ENCODE assay signal across 21 mouse cellular contexts in genomic region chr9:14074273-14074672, GRCm38 (mm10).
DNase-seq lines count a peak whose midpoint lies in the region; ATAC-seq lines count a peak whose summit lies in the region.
"Had no signal": no experiment of that assay in that cellular context is flagged by ENCODE, and none has a peak within 500 bp of the region (broad histone marks: within the 10 kb centered on the region; RNA-seq: fewer than 3 reads in every experiment).

No protein-coding gene starts in this region.

- H3K4me2 ChIP-seq in heart, embryonic 12.5 days: no peak overlapping the region
- no peak overlapping the region for H3K4me2 ChIP-seq in hindbrain, embryonic 16.5 days (ENCODE audit: low read length)
- H3K4me2 ChIP-seq: forebrain, embryonic 15.5 days; heart, embryonic 13.5 days; hindbrain, embryonic 13.5 days; limb, embryonic 15.5 days; lung, embryonic 15.5 days had no signal

- H3K27me3 ChIP-seq in heart, embryonic 12.5 days (replicated peaks): no peaks in the 10 kb centered on the region
- no peaks in the 10 kb centered on the region for H3K27me3 ChIP-seq in hindbrain, embryonic 16.5 days (replicated peaks; ENCODE audit: control insufficient read depth, insufficient read depth, low read length)
- H3K27me3 ChIP-seq: forebrain, embryonic 15.5 days; heart, embryonic 13.5 days; hindbrain, embryonic 13.5 days; limb, embryonic 15.5 days; lung, embryonic 15.5 days had no signal

- no peaks in the 10 kb centered on the region for H3K36me3 ChIP-seq in heart, embryonic 12.5 days
- no peaks in the 10 kb centered on the region for H3K36me3 ChIP-seq in hindbrain, embryonic 16.5 days (ENCODE audit: control insufficient read depth, insufficient read depth, low read length)
- H3K36me3 ChIP-seq: forebrain, embryonic 15.5 days; heart, embryonic 13.5 days; hindbrain, embryonic 13.5 days; limb, embryonic 15.5 days; lung, embryonic 15.5 days had no signal

- peak; percentile 33 to 34 for DNase-seq in heart, adult 18-20 months
- peak; percentile 43 to 52 for DNase-seq in B cell, adult 2 months
- DNase-seq in adrenal gland, postnatal 25 days: peak; percentile 43
- no peak for DNase-seq in lung, postnatal 4 days
- no peak for DNase-seq in frontal cortex, adult 2 months (ENCODE audit: extremely low spot score in 1 of 2, low spot score in 1 of 2)
- DNase-seq: cerebellum, adult 11-12 months; gastrocnemius, postnatal 10 days; kidney, postnatal 10 days; layer of hippocampus, adult 9-11 months; right cerebral cortex, adult 18-20 months; thymus, postnatal 4 days had no signal

- WGBS in heart, embryonic 12.5 days: 56% methylated on average over 6 of the region's 6 CpGs
- WGBS in hindbrain, embryonic 16.5 days: 69% methylated on average over 6 of the region's 6 CpGs

- H3K4me1 ChIP-seq in heart, embryonic 12.5 days (replicated peaks): peaks cover 10% of the 10 kb centered on the region
- 0 out of 2 replicates have a peak, but pooled peaks cover 4% of the 10 kb centered on the region for H3K4me1 ChIP-seq in hindbrain, embryonic 16.5 days (ENCODE audit: control insufficient read depth, insufficient read depth, low read depth, low read length)
- H3K4me1 ChIP-seq: limb, embryonic 15.5 days had no signal

- no peak overlapping the region for H3K27ac ChIP-seq in heart, embryonic 12.5 days (ENCODE audit: poor library complexity, severe bottlenecking)
- no peak overlapping the region for H3K27ac ChIP-seq in hindbrain, embryonic 16.5 days (ENCODE audit: low read depth, low read length)
- H3K27ac ChIP-seq: forebrain, embryonic 15.5 days; heart, embryonic 13.5 days; hindbrain, embryonic 13.5 days; limb, embryonic 15.5 days; lung, embryonic 15.5 days; stomach, postnatal 0 days had no signal

- no peak overlapping the region for H3K9ac ChIP-seq in heart, embryonic 12.5 days
- no peak overlapping the region for H3K9ac ChIP-seq in hindbrain, embryonic 16.5 days (ENCODE audit: low read depth, low read length)
- H3K9ac ChIP-seq: forebrain, embryonic 15.5 days; heart, embryonic 13.5 days; hindbrain, embryonic 13.5 days; limb, embryonic 15.5 days; lung, embryonic 15.5 days had no signal

- no peak for ATAC-seq in heart, embryonic 12.5 days (ENCODE audit: insufficient number of reproducible peaks, low FRiP score)
- peak; percentile 59 for ATAC-seq in megakaryocyte-erythroid progenitor cell, adult 5-6 weeks (replicated peaks; ENCODE audit: low FRiP score, low TSS enrichment, poor library complexity, severe bottlenecking)
- no peak for ATAC-seq in hindbrain, embryonic 16.5 days
- ATAC-seq: forebrain, embryonic 15.5 days; intestine, postnatal 0 days had no signal

- H3K9me3 ChIP-seq in heart, embryonic 12.5 days (replicated peaks): no peaks in the 10 kb centered on the region
- H3K9me3 ChIP-seq in hindbrain, embryonic 16.5 days (ENCODE audit: control insufficient read depth, low read length): no peaks in the 10 kb centered on the region
- H3K9me3 ChIP-seq: forebrain, embryonic 15.5 days; heart, embryonic 13.5 days; hindbrain, embryonic 13.5 days; limb, embryonic 15.5 days; lung, embryonic 15.5 days had no signal

- H3K4me3 ChIP-seq in heart, embryonic 12.5 days: no peak overlapping the region
- H3K4me3 ChIP-seq in hindbrain, embryonic 16.5 days (ENCODE audit: low read length): no peak overlapping the region
- H3K4me3 ChIP-seq: forebrain, embryonic 15.5 days; heart, embryonic 13.5 days; hindbrain, embryonic 13.5 days; limb, embryonic 15.5 days; lung, embryonic 15.5 days had no signal

Comparison
In these comparisons a context has a peak if more than half of its experiments do, and no peak if none do; other contexts are left out.
1. DNase-seq: peak in heart, adult 18-20 months (2 of 2), B cell, adult 2 months (2 of 2) and adrenal gland, postnatal 25 days (single experiment); none in lung, postnatal 4 days (0 of 2) and frontal cortex, adult 2 months (0 of 2).